Mouse (Mus musculus) ES-CJ7 (cell line): Measurements from ENCODE around the gene Rab22a.
A peak's percentile ranks its signal among the peaks of the same experiment; 100 is the strongest.
"Not testable (repeated sequence)": the region's sequence is repeated elsewhere in the genome, so short reads cannot be mapped to it uniquely, and the experiment has no call there.

Experiments
- DNase-seq: peaks from one replicate; pipeline ENCODE4 v3.0.0; 2011; ENCODE audit warnings: low read depth, low spot score

Gene Rab22a

GRCm38 (mm10) chr2:173719115-173719514, 59.6 kb downstream of the Rab22a start, which contains the start of gene 1700010B08Rik:
1700010B08Rik (plus strand) TSS chr2:173719415.
- not testable (repeated sequence) for DNase-seq

DNA sequence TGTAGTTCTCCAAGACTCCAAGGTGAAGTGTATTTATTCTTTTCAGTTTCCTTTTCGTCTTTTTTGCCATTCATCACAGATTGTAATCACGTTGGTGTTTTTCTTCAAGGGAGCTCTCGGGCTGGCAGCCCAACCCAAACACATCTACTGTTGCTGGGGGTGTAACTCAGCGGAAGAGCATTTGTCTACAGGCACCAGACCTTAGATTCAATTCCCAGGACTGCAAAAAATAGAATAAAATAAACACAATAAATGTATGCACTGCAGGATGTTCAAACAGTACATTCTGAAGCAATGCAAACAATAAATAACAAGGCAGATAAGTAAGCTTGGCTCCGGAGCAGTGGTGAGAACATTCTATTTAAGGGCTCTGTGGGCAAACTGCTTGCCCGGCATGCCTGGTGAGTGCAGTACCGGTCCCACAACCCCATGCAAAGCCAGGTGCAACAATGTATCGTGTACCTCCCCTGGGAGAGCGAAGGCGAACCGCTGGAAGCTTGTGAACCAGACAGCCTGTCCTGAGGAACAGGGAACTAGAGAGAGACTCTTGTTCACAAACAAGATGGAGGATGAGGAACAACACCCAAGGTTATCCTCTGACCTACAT, 62.8 kb downstream of the Rab22a start:
- DNase-seq = no peak

DNA sequence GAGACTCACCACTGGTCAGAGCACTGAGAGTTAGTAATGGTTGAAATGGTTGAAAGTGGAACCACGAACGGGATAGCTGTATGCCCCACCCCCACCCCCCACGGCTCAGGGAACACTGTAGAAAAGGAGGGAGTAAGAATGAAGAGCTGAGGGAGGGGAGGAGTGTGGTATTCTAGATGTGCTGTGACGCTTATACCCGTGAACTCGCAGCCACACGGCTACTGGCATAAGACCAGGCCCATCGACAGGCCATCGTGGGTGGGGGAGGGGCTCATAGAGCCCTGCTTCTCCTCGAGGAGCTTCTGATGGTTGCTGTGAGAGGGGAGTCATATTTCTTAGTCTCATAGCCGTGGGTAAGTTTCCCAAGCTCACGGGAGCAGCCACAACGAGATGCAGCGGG, 64.8 kb downstream of the Rab22a start:
- DNase-seq = no peak

DNA sequence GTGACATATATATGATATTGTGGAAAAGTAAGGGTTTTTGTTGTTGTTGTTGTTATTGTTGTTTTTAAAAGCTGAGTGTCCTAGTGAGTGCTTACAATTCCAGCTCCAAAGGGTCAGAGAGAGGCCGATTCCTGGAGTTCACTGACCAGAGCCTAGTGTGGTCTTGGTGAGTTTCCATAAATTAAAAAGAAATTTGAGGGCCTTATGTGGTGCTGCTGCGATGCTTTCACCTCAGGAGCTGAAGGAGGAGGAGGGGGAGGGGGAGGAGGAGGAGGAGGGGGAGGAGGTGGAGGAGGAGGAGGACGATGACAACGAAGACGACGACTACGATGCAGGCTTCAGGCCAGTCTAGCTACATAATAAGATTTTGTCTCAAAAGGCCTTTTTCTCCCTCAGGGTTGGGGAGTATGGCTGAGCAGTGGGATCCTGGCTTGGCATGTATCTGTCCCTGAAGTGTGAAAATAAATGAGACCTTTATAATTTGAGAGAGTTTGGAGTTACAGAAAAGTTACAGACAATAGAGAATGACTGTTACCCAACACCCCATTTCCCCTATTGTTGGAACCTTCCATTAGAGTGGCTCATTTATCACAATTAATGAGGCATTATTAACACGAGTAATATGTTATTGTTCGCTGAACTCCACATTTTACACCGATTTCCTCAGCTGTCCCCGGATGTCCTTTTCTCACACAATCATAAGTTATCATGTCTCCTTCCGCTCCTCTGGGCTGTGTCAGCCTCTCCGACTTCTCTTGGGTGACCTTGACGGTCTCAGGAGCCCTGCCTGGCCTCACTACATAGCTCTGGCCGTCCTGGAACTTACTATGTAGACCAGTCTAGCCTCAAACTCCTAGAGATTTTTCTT, 65.6 kb downstream of the Rab22a start:
- no peak for DNase-seq

- DNase-seq = no peak
Measured at GRCm38 (mm10) chr2:173725819-173726218, 66.3 kb downstream of the Rab22a start.

DNA sequence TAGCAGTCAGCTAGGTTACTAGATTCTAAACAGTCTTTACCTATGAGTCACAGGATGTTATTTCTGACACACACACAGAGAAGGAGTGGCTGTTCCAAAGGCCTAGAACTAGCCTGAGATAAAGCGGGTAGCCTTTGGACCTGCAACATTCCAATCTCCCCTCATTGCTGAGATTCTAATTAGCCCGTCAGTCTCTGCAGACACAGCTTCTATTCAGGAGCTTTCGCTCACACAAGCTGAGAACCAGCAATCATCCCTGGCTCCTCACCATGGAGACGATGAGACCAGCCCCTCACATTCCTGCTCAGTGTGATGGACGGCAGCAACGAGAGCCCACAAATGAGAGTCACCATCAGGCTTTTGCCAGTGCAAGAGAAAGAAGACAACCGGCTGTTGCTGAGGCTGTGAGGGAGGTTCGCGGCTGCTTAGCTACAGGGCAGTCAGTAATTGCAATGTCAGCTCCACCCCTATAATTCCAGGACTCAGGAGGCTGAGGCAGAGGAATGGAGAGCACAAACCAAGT, 70.9 kb downstream of the Rab22a start:
- DNase-seq = no peak

DNA sequence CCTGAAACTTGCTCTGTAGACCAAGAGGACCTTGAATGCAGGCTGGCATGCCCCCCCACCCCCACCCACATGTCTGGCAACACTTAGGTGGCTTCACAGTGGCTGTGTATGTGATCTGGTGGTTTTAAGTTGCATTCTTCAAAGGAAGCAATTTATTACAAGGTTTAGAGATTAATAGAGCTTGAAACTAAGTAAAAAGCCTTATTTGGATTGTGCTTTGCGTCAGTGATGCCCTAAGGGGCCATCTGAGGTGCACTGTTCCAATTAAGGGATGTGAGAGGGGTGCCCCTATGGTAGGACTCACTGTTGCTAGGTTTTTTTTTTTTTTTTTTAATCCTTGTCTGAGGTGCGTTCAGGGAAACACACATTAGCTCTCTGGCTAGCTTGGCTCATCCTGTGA, 74.9 kb downstream of the Rab22a start:
- DNase-seq = no peak

DNA sequence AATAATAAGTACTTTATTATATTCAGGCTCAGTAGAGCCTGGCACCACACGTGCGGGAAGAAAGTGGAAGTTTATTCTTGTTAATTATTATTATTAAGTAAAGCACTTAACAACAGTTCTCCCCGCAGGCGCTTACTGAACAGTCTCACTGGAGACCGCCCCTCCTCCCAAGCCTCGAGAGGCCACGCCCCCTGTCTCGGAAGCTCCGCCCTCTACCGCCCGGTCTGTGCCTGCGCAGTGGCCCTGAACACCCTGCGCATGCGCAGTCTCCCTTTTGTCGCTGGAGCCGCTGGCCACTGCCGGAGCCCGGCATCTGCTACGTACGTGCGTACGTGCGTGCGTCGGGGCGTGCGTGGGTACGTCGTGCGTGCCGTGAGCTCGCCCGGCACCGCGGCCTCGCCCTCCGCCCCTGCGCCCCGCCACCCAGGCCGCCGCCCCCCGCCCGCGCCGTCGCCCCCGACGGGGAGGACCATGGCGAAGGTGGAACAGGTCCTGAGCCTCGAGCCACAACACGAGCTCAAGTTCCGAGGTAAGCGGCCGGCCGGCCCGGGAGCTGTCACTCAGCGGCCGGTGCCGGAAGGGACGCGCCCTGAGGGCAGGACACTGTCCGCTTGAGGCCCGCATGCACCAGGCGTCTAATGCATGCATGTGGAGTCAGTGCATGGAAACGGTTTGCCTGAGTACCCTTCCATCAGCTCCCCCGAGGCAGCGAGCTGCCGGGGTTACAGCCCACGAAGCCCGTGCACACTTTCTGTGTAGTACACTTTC, 77.8 kb downstream of the Rab22a start, which contains the start of gene Vapb:
Gene Vapb, plus strand, starts transcription at position 290 of the 768 bp plus-strand sequence.
- DNase-seq = peak; percentile 98

- no peak for DNase-seq
Measured at GRCm38 (mm10) chr2:173738232-173738631, 78.7 kb downstream of the Rab22a start.

DNA sequence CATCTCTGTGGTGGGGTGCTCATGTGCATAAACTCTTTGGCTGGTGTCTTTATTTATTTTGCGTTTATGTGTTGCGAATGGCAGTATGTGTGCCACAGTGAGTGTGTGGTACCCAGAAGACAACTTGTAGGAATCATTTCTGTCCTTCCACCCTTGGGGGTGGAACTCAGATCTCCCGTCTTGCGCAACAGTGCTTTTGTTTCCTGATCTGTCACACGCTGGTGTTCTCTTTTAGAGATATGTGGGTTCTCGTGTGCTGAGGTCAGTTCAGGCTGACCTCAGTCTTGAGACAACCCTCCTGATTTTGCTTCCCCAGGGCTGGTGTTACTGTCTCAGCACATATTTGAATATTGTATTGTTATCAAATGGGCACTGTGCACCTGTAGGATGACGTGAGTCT, 79.5 kb downstream of the Rab22a start:
- no peak for DNase-seq

DNA sequence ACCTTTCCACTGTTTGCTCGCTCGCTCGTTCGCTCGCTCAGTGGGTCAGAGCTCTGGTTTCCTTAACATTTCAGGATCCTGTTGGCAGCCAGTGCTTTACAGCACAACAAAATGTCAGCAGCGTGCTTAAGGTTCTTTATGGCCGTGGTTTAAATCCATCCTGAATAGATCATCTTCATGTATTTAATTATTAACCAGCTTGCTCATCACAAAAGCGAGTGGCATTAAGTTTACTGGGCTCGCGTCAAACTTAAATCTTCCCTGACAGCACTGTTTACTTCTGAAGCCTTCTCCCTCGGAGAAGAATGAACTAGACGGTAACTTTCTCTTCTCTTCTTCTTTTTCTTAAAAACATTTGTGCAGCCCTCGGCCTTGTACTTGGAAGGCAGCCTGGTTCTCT, 82.5 kb downstream of the Rab22a start:
- DNase-seq = no peak

DNA sequence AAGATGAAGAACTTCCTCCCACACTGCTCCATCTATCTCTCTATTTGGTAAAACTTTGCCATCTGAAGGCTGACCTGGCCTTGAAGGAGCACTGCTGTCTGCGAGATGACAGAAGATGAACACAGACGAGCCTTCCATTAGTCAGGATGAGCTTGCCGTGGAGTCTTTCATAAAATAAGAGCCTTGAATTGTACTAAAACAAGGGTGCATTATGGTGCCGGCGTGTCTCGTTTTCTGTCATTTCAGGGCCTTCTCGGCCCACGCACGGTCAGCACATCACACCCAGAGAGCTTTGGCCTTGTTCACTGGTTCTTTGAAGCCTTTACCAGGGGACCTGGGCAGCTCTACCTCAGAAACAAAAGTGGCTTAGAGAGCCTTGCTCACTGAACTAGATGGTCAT, 83.2 kb downstream of the Rab22a start:
- DNase-seq = no peak

DNA sequence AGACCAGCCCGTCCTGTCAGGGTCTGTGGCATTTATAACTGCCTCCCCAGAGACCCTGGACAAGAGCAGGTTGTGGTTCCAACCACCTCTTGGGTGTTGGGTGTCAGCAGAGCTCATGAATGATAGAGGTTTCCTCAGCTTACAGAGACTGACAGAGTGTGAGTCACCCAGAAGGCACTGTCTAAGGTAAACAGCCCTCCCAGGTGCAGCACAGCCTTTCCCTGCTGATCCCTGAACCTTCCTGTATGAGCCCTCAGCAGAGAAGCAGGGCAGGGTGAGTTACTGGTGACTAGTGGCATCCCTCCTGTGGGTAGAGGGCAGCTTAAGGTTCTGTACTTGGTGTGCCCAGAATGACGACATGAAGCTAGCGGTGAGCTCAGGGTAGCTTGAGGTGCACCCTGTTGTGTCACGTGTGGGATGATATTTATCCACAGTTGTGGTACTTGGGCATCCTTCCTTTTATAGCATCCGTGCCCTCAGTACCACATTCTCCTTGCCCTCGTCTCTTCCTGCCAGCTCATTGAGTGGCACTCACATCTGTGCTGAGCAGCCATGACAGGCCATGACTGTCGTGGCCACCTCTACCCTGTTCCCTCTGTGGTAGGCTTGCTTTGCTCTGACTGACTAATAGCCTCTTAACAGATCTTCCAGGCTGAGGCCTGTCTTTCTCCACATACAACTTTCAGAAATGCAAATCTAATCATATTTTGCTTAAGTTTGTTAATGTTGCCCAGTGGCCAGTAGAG, 84.7 kb downstream of the Rab22a start:
- DNase-seq = no peak

DNA sequence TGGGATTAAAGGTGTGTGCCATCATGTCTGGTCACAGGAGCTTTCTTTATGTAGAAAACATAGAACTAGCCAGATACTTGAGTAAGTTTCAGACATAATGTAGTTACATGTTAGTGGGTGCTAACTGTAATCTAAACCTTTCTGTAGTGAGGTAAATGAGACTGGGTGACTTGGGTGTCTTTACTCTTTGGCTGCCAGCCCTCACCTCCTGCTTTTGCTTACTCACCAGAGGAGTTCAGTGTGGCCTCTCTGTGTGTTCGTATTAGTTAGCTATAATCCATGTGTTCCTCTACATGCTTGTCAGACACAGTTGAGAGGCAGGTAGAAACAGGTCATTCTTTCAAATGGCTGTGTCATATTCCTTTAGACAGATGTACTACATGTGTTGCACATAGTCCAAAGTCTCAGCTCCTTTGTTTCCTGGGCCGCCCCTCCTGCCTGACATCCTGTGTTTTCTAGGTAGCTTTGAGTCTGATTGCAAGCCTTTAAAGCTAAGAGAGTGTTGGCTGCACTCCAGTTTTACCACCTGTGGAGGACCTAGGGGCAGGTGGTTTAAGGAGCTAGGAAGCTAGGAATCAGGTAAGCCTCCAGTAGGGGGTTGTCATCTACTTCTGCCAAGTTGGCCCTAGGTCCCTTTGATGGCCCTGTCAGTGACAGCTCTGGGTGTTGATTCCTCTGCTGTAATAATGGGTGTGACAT, 89.5 kb downstream of the Rab22a start:
- no peak for DNase-seq

DNA sequence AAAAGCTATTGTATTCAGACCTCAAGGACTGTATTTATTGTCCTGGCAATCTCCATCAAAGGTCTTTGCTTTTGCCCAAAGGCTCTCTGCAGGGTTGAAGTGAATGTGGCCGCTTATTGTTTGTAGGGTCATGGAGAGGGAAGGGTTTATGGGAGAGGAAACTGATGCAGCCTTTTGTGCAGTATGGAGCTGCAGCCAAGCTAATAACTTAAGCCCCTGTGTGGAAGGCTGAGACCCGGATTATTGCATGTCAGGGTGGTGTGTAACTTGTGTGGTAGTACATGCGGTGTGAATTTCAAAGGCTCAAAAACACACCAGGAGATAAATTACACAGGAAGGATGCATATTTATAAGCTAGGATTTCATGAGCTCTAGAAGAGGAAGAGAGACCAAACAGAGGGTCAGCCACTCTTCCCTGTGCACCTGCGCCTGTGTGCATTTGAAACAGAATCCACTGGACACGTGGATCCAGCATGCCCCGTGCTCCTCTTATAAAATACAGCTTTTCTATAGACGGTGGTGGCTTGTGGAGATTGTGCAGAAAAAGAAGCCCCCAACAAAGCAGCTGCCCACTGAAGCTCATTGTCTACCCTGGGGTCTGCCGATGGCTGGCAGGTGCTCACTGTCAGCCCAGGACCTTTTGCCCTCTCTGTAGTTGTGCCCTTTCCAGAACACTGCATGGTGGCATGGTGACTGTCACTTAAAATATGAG, 96.0 kb downstream of the Rab22a start:
- no peak for DNase-seq
